Mouse (Mus musculus): Measurements from ENCODE around the gene Fev. TPM values are rescaled to one million over a fixed set of nuclear protein-coding genes. Genes with fewer than 3 reads are reported as not detected.

The Fev gene
- polyA plus RNA-seq, 1 experiment = not detected

GRCm38 (mm10) chr1:74884196-74885141, 750 bp downstream of the Fev start:
- TF ChIP-seq GATA1 (IDR thresholded peaks at IDR 0.05; ENCODE audit: low read length) = no peak

- TF ChIP-seq GATA1 (IDR thresholded peaks at IDR 0.05; ENCODE audit: low read length) = no peak
These were observed 1.8 kb downstream of the Fev start for GRCm38 (mm10) chr1:74883441-74883840.

DNA sequence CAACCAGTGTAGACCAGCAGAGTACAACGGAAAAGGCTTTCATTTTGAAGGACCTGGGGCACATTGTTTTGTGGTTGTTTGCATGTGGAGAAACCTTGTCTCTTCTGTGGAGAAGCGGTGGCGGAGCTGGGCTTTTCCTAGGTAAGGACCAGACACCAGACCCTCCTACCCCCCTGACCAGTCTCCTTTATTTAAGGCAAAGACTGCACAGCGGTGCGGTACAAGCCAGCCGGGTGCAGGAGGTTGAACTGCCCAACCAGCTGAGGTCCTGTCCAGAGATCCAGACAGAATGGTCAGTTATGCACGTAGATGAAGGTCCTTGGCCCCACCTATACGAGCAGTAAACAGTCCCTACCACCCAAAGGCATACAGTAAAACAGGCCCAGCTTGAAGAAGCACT, 2.4 kb downstream of the Fev start:
- TF ChIP-seq GATA1 (IDR thresholded peaks at IDR 0.05; ENCODE audit: low read length) = no peak

- no peak for TF ChIP-seq GATA1 (IDR thresholded peaks at IDR 0.05; ENCODE audit: low read length)
These were observed 3.0 kb downstream of the Fev start for GRCm38 (mm10) chr1:74882055-74882734.

DNA sequence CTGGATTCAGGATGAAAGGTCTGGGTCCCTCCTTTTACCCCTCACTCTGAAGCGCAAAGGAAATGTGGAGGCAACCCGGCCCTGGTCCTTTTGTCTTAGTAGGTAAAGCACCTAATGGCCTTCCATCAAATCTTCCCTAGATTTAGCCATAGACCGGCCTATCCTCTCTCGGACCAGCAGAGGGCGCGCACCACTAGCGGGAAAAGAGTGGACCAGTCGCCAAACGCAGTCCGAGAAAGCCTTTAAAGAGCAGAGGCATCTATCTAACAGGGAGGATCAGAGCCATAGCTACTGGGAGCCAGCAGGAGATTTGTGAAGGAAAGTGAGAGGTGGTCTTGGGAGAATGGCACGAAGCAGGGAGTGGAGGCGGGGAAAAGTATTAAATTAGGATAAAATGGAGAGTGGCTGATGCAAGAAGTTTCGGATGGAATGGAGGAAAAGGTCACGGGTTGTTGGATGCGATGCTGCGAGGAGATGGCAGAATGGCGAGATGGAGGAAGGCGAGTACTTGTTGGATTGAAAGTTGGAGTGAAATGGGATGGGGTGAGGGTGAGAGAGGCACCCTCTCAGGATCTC, 4.3 kb downstream of the Fev start:
- TF ChIP-seq GATA1 (IDR thresholded peaks at IDR 0.05; ENCODE audit: low read length) = no peak

- TF ChIP-seq GATA1 (IDR thresholded peaks at IDR 0.05; ENCODE audit: low read length) = no peak
These were observed 8.0 kb downstream of the Fev start for GRCm38 (mm10) chr1:74877199-74877598.

DNA sequence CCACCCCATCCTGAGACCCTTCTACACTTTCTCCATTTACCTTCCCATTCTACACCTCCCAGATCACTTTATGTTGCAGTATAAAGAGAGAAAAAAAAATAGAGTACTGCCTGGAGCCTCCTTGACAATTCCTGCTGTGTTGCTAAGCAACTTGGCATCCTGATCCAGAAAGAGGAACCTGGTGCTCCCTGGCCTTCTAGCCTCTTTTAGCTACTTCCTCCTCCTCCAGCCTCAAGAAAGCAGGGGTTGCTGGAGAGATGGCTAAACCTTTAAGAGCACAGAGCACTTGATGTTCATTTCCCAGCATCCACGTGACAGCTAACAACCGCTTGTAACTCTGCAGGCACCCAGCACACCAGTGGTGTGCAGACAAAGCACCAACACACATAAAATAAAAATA, 13.0 kb downstream of the Fev start:
- TF ChIP-seq GATA1 (IDR thresholded peaks at IDR 0.05; ENCODE audit: low read length) = no peak

DNA sequence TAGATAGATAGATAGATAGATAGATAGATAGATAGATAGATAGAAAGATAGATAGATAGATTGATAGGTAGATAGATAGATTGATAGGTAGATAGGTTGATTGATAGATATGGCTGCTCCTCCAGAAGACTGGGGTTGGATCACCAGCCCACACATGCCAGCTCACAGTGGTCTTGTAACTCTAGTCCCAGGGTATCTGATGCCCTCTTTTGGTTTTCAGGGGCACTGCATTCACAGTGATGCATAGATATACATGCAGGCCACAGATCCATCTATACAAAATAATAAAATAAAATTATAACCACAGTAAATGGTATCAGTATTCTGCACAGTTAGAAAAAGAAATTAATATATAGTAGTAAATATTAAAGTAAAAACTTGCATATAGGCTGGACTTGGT, 23.4 kb downstream of the Fev start:
- no peak for TF ChIP-seq GATA1 (IDR thresholded peaks at IDR 0.05; ENCODE audit: low read length)

GRCm38 (mm10) chr1:74859223-74859984, 25.8 kb downstream of the Fev start:
- TF ChIP-seq GATA1 (IDR thresholded peaks at IDR 0.05; ENCODE audit: low read length) = no peak

- TF ChIP-seq GATA1 (IDR thresholded peaks at IDR 0.05; ENCODE audit: low read length) = no peak
These were observed 26.4 kb downstream of the Fev start for GRCm38 (mm10) chr1:74858805-74859204.

GRCm38 (mm10) chr1:74858171-74858719, 27.0 kb downstream of the Fev start:
- TF ChIP-seq GATA1 (IDR thresholded peaks at IDR 0.05; ENCODE audit: low read length) = no peak

- TF ChIP-seq GATA1 (IDR thresholded peaks at IDR 0.05; ENCODE audit: low read length) = no peak
These were observed 27.5 kb downstream of the Fev start for GRCm38 (mm10) chr1:74857677-74858076.

GRCm38 (mm10) chr1:74857201-74857600, 28.0 kb downstream of the Fev start:
- no peak for TF ChIP-seq GATA1 (IDR thresholded peaks at IDR 0.05; ENCODE audit: low read length)

DNA sequence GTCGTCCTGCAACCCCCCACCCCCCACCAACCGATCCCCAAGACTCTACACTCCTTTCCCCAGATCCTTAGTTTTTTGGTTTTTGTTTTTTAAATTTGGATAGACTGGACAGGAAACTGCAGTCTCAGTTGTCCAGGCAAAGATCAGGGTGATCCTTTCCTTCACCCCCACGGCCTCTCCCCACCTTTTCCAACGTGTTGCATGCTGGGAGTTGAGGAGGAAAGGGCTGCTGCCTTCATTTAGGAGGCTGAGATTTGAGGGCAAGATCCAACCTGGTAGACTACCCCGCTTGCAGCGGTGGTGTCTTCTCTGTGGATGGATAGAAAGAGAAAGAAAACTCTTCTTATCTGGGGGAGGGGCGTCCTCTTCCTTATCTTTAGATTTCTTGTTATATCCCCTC, 28.4 kb downstream of the Fev start:
- TF ChIP-seq GATA1 (IDR thresholded peaks at IDR 0.05; ENCODE audit: low read length) = no peak

DNA sequence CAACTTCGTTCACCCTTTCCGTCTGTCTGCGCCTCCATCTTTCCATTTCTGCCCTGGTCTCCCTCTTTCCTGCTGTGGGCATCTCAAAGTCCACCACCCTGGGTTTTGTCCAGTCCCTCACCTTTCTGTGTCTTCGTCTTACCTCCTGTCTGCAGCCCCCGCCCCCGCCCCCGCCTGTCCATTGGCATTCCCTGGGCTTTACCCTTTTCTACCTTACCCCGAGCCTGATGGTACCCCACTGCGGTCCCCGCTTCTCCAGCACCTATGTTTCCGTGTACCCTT, 28.8 kb downstream of the Fev start:
- TF ChIP-seq GATA1 (IDR thresholded peaks at IDR 0.05; ENCODE audit: low read length) = no peak
